Mouse (Mus musculus): ENCODE results near the gene Agbl1. TPM values are rescaled to one million over a fixed set of nuclear protein-coding genes. Genes with fewer than 3 reads are reported as not detected.

The Agbl1 gene
- total and polyA plus RNA-seq, 3 experiments: not detected

- H3K4me3 ChIP-seq (ENCODE audit: low read depth, low read length): no peak overlapping the region
- TF ChIP-seq TAL1 (conservative IDR thresholded peaks at IDR 0.05; ENCODE audit: low read depth, low read length): no peak
- TF ChIP-seq POLR2AphosphoS5 (IDR thresholded peaks at IDR 0.05; ENCODE audit: insufficient replicate concordance, low read depth, low read length): no peak
- no peak for TF ChIP-seq GATA1 (IDR thresholded peaks at IDR 0.05; ENCODE audit: borderline replicate concordance, low read length)
- no peak for TF ChIP-seq GATA2 (IDR thresholded peaks at IDR 0.05; ENCODE audit: borderline replicate concordance, low read depth, low read length)
- no peak for DNase-seq (ENCODE audit: low spot score)
- 0 out of 2 replicates have a peak, but pooled peaks cover 5% of the 10 kb centered on the region for H3K9me3 ChIP-seq (replicated peaks)
- no peak for ATAC-seq (ENCODE audit: extremely low read depth, insufficient number of reproducible peaks, low FRiP score, poor library complexity, severe bottlenecking)
- H3K4me1 ChIP-seq (ENCODE audit: insufficient read depth, low read depth, low read length): no peaks in the 10 kb centered on the region
- H3K27me3 ChIP-seq (ENCODE audit: insufficient read depth, low read length): no peaks in the 10 kb centered on the region
- no peaks in the 10 kb centered on the region for H3K36me3 ChIP-seq (replicated peaks)
Observed at GRCm38 (mm10) chr7:77149846-77150245, 920.2 kb downstream of the Agbl1 start.

GRCm38 (mm10) chr7:77152393-77152792, 922.7 kb downstream of the Agbl1 start:
- Histone ChIP-seq H3K4me1 (ENCODE audit: insufficient read depth, low read depth, low read length) (no peaks in the 10 kb centered on the region), H3K36me3 (replicated peaks) (no peaks in the 10 kb centered on the region), H3K9me3 (replicated peaks) (0 out of 2 replicates have a peak, but pooled peaks cover 6% of the 10 kb centered on the region), H3K4me3 (ENCODE audit: low read depth, low read length) (no peak overlapping the region), H3K27me3 (ENCODE audit: insufficient read depth, low read length) (no peaks in the 10 kb centered on the region)
- TF ChIP-seq GATA1 (IDR thresholded peaks at IDR 0.05; ENCODE audit: borderline replicate concordance, low read length) (no peak), CTCF (IDR thresholded peaks at IDR 0.05; ENCODE audit: low read depth, low read length) (no peak)
- ATAC-seq (ENCODE audit: extremely low read depth, insufficient number of reproducible peaks, low FRiP score, poor library complexity, severe bottlenecking) (no peak), DNase-seq (ENCODE audit: low spot score) (no peak)

GRCm38 (mm10) chr7:77152909-77153308, 923.2 kb downstream of the Agbl1 start:
- TF ChIP-seq CTCF (IDR thresholded peaks at IDR 0.05; ENCODE audit: low read depth, low read length) (no peak), TAL1 (conservative IDR thresholded peaks at IDR 0.05; ENCODE audit: low read depth, low read length) (no peak), GATA2 (IDR thresholded peaks at IDR 0.05; ENCODE audit: borderline replicate concordance, low read depth, low read length) (no peak), GATA1 (IDR thresholded peaks at IDR 0.05; ENCODE audit: borderline replicate concordance, low read length) (no peak), POLR2AphosphoS5 (IDR thresholded peaks at IDR 0.05; ENCODE audit: insufficient replicate concordance, low read depth, low read length) (no peak)
- DNase-seq (ENCODE audit: low spot score): no peak
- Histone ChIP-seq H3K4me3 (ENCODE audit: low read depth, low read length) (no peak overlapping the region), H3K27me3 (ENCODE audit: insufficient read depth, low read length) (no peaks in the 10 kb centered on the region), H3K36me3 (replicated peaks) (no peaks in the 10 kb centered on the region), H3K9me3 (replicated peaks) (0 out of 2 replicates have a peak, but pooled peaks cover 3% of the 10 kb centered on the region), H3K4me1 (ENCODE audit: insufficient read depth, low read depth, low read length) (no peaks in the 10 kb centered on the region)
- no peak for ATAC-seq (ENCODE audit: extremely low read depth, insufficient number of reproducible peaks, low FRiP score, poor library complexity, severe bottlenecking)

GRCm38 (mm10) chr7:77164921-77165320, 935.2 kb downstream of the Agbl1 start:
- H3K4me1 ChIP-seq (ENCODE audit: insufficient read depth, low read depth, low read length): no peaks in the 10 kb centered on the region
- H3K27me3 ChIP-seq (ENCODE audit: insufficient read depth, low read length): no peaks in the 10 kb centered on the region
- no peak for DNase-seq (ENCODE audit: low spot score)
- H3K9me3 ChIP-seq (replicated peaks): no peaks in the 10 kb centered on the region
- no peak overlapping the region for H3K4me3 ChIP-seq (ENCODE audit: low read depth, low read length)
- no peak for ATAC-seq (ENCODE audit: extremely low read depth, insufficient number of reproducible peaks, low FRiP score, poor library complexity, severe bottlenecking)
- TF ChIP-seq CTCF (IDR thresholded peaks at IDR 0.05; ENCODE audit: low read depth, low read length) (no peak), GATA2 (IDR thresholded peaks at IDR 0.05; ENCODE audit: borderline replicate concordance, low read depth, low read length) (no peak), POLR2AphosphoS5 (IDR thresholded peaks at IDR 0.05; ENCODE audit: insufficient replicate concordance, low read depth, low read length) (no peak), TAL1 (conservative IDR thresholded peaks at IDR 0.05; ENCODE audit: low read depth, low read length) (no peak), GATA1 (IDR thresholded peaks at IDR 0.05; ENCODE audit: borderline replicate concordance, low read length) (no peak)
- H3K36me3 ChIP-seq (replicated peaks): no peaks in the 10 kb centered on the region

Data from G1E (cell line).